Mouse (Mus musculus) heart, postnatal 36 days (tissue): Measurements from ENCODE around the gene Ptpn14. TPM values are rescaled to one million over a fixed set of nuclear protein-coding genes. Genes with fewer than 3 reads are reported as not detected.

Experiments
- DNase-seq, 2 experiments: peaks; one replicate each; pipeline ENCODE4 v3.0.0; 2021 to 2022
- intact Hi-C: fragments of 180-260 bp; cut with DNase I; formaldehyde crosslinking; loops from one replicate; pipeline ENCODE4 v1.15.1; 2025
- total RNA-seq, 2 experiments: library from RNA; stranded (reverse); gene quantifications; 2 replicates each; pipeline ENCODE4 v1.2.3; 2021

Gene Ptpn14
- total RNA-seq, 2 experiments from 2014 or later = 30.7 to 31.2 TPM

- peak in 1 of 2 experiments; percentile 51 for DNase-seq
- intact Hi-C loops = loop anchor here (1.0 kb wide), 1 partner anchor 181 kb away; no protein-coding TSS in a partner anchor
These were observed 155.6 kb downstream of the Ptpn14 start for GRCm38 (mm10) chr1:189883531-189884170.

DNA sequence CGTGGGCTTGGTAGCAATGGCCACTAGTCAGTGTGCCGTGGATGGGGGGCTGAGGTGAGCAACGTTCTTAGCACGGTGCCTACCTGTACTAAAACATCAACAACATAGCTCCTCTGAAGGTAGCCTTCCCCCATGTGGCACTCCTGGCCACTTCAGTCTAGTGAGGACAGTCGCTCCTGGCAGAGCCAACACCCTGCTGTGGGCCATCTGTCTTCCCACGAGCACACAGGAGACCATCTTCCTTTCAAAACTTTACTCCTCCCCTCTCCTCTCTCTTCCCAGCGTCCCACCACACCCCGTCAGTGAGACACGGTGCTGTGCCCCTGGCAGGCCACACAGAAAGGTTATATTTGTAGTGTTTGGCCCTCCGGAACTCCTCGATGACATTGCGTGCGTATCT lies 156.9 kb downstream of the Ptpn14 start:
- intact Hi-C loops = loop anchor here (5.0 kb wide), 1 partner anchor 912 kb away; no protein-coding TSS in a partner anchor
- DNase-seq = no peak

GRCm38 (mm10) chr1:189885975-189886374 lies 157.9 kb downstream of the Ptpn14 start:
- DNase-seq = no peak
- intact Hi-C loops = loop anchor here (5.0 kb wide), 1 partner anchor 911 kb away; no protein-coding TSS in a partner anchor

GRCm38 (mm10) chr1:189887518-189887917 lies 159.4 kb downstream of the Ptpn14 start:
- intact Hi-C loops = loop anchor here (1.0 to 5.0 kb wide), 3 partner anchors 40 to 910 kb away; no protein-coding TSS in a partner anchor
- DNase-seq = peak; percentile 62 to 70

DNA sequence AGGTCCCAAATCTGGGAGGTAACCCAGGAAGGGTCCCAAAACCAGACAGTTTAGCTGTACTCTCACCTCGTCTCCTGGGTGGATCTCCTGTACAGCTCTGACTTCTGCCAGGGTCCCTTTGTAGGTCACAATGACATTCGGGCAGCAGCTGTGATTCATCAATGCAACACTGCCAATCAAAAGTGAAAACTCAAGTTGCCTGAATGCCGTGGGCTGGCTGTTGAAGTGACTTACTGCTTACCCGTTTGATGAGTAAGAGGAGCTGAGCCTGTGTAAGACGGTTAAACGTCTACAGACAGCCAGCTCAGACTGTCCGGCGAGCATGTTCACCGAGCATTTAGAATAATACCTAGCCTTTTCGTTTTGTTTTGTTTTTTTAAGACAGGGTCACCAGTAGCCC lies 160.7 kb downstream of the Ptpn14 start:
- intact Hi-C loops = loop anchor here (5.0 kb wide), 1 partner anchor 909 kb away; no protein-coding TSS in a partner anchor
- DNase-seq = no peak

- DNase-seq = no peak
- intact Hi-C loops = no loop called here
These were observed 166.1 kb downstream of the Ptpn14 start for GRCm38 (mm10) chr1:189894191-189894590.

DNA sequence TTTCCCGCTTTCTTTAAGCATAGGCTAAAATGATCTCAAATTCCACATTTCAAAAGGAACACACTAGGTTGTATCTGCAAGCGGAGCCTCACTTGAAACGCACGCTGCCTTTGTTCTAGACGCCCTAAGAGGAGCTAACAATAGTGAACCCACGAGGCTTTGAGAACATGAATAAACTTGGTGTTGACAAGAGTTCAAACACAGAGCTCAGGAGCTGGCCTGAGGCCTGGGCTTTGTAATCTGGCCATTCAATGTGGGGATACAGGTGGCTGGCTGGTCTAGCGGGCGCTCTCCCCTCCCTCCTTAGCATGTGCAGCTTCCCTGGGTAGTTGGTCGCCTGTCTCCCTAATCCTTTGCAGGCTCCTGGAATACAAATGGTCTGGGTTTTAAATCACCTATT lies 169.8 kb downstream of the Ptpn14 start:
- no peak for DNase-seq
- intact Hi-C loops = no loop called here

DNA sequence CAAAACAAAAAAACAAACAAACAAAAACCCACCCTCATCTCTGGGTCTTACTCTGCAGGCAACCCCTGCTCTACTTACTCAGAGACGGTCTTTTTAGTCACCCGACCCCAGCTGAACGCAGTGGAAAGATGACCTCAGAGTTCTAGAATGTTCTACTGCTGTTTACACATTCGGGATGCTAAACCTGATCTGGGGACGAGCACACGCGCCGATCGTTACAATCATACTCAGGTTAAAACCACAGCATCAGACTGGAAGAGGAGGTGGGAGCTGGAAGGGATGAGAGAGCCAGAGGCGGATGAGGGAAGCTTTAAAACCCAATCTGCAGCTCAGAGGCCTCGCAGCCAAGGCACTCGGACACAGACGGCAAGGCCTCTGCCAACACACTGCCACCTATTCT lies 170.6 kb downstream of the Ptpn14 start:
- DNase-seq = no peak
- intact Hi-C loops = no loop called here

DNA sequence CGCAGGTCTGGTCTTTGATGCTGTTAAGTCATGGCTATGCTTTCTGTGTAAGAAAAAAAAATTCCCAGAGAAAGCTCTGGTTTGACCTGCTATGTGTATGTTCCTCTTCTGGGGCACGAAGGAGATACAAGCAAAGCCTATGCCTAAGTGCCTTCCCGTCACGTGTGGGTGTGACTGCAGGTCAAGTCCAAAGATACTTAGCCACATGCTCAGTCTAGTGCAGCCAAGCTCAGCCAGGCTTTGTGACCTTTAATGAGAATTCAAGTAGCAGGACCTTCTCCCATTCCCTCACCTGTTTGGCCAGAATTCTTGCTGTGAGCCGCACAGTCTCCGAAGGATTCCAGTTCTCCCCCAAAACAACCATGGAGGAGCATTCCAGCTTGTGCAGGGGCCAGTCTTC lies 171.5 kb downstream of the Ptpn14 start:
- DNase-seq = no peak
- intact Hi-C loops = no loop called here

- intact Hi-C loops = no loop called here
These were observed 174.3 kb downstream of the Ptpn14 start for GRCm38 (mm10) chr1:189902413-189902812.

DNA sequence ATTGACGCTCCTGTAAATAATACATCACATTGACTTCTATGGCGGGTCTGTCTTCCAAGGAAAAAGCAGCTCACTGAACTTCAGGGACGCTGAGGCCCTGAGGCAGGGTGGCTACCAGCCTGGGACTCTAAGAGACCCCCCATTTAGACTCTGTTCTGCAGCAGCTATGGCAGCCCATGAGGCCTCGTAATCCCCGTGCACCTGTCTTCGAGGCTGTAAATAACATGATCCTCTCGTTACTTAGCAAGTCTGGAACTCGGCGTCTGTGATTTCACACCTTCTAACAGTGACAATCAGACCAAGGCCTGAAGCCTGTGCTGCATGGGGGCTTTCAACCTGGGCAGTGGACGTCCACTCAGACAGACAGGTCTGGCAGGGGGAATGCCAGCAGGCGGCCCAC lies 175.1 kb downstream of the Ptpn14 start:
- DNase-seq = no peak

More at GRCm38 (mm10) chr1:189902413-189902812, 174.3 kb downstream of the Ptpn14 start:
- DNase-seq = no peak

GRCm38 (mm10) chr1:189910685-189911345 lies 182.7 kb downstream of the Ptpn14 start:
- peak; percentile 60 to 62 for DNase-seq
- intact Hi-C loops = no loop called here

More for the DNA sequence above, 175.1 kb downstream of the Ptpn14 start:
- intact Hi-C loops = no loop called here

- no peak for DNase-seq
- intact Hi-C loops = no loop called here
These were observed 185.2 kb downstream of the Ptpn14 start for GRCm38 (mm10) chr1:189913093-189913760.

DNA sequence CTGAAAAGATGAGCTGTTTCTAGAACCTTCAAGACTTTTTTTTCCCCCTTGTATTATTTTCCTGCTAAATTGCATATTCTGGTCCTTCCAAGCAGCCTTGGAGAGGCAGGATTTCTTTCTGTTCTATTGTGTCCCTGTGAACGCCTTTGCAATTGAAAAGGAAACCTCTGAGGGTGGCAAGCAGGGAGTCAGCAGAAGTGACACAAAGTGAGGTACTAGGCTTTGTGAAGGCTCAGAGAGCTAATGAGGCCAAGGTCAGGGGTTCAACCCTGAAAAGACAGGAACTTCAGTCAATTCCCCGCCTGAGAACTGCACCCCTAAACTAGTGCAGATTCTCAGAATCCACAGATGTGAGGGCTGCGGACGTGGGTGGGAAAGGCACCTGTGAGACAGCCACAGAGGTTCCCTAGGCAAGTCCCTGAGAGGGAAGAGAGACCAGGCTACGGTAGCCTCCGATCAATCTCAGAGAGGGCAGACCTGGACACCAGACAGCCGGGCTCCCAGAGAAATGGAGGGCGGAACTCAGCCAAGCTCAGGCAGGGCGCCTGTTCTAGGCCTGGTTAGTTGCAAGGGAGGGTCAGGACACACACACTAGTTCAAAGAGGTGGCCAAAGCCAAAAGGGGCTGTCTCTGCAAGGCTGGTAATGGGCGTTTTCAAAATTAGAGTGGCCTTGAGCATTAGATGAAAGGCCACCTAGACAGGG lies 188.5 kb downstream of the Ptpn14 start:
- intact Hi-C loops = no loop called here
- DNase-seq = no peak

DNA sequence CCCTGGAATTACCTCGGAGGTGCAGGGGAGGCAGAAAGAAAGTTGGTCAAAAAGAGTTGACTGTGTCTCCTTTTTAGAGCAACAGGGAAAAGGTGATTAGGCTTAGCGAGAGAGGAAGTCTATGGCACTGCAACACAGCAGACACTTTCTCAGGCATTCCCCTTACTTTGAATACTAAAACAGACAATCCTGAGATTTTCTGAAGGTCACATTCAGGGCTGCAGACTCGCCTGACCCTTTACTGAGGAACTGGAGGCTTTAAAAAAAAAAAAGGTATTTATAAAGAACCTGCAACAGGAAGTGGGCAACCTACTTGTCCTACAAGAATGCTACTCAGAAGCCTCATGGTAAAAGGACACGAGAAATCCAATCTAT lies 189.0 kb downstream of the Ptpn14 start:
- intact Hi-C loops = no loop called here
- DNase-seq = no peak

DNA sequence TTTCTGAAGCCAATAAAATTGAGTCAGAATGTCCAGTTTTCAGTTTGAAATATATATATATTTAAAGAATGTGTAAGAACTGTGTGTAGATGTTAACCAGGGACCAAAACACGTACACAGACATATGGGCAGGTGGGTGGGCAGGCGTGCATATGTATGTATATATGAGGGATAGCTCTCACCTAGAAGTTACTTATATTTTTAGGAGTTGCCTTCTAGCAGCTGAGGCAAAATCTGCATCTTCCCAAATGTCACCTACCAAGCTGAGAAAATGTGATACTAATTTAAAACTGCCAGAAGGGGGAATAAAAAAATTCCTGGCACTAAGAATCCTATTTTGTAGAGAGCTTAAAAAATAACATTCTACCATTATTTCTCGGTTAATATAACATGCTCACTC lies 191.7 kb downstream of the Ptpn14 start:
- DNase-seq = no peak
- intact Hi-C loops = no loop called here

GRCm38 (mm10) chr1:189920701-189921567 lies 192.9 kb downstream of the Ptpn14 start:
- intact Hi-C loops = no loop called here
- DNase-seq = no peak

- intact Hi-C loops = no loop called here
- no peak for DNase-seq
These were observed 193.4 kb downstream of the Ptpn14 start for GRCm38 (mm10) chr1:189921568-189921817.

GRCm38 (mm10) chr1:189921818-189922592 lies 193.9 kb downstream of the Ptpn14 start, which contains the start of gene Smyd2:
Smyd2 (minus strand) TSS chr1:189922363.
- intact Hi-C loops = no loop called here
- peak; percentile 59 to 73 for DNase-seq
